Mouse (Mus musculus): ENCODE data around the gene Pcolce. TPM values are rescaled to one million over a fixed set of nuclear protein-coding genes. Genes with fewer than 3 reads are reported as not detected.
A peak's percentile ranks its signal among the peaks of the same experiment; 100 is the strongest.

Gene Pcolce
- total and polyA plus RNA-seq, 3 experiments = 0.23 to 0.77 TPM; not detected in 1

DNA sequence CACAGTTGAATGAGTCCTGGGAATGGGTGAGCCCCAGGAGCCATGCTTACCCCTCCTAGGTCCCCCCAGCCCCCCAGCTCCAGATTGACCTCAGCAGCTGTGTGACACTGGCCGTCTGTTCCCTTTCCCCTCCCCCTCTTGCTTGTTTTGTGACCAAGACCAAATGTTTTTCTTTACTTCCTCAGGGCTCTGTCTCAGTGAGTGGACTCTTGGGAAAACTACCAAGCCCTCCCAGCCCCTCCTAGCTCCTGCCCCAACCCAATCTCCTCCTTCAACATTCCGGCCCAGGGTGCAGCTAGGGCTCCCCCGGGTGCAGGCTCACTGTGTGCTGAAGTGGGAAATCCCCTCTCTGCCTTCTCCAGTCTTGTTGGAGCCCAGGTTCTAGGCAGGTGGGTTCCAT is 17.0 kb upstream of the Pcolce start:
- no peaks in the 10 kb centered on the region for H3K27me3 ChIP-seq (ENCODE audit: control insufficient read depth in 1 of 2, insufficient read depth in 2 of 2, low read length in 2 of 2)
- H3K27ac ChIP-seq (ENCODE audit: control insufficient read depth, low read depth, low read length) = peak overlapping the region; percentile 70
- peaks cover 2 to 24% of the 10 kb centered on the region in 2 experiments for H3K36me3 ChIP-seq (ENCODE audit: control insufficient read depth in 1 of 2, insufficient read depth in 2 of 2, low read length in 2 of 2)
- TF ChIP-seq POLR2A (IDR thresholded peaks at IDR 0.05; ENCODE audit: control insufficient read depth in 1 of 2, insufficient read depth in 1 of 2, low read depth in 1 of 2, low read length in 2 of 2, poor library complexity in 1 of 2) (no peak), ZKSCAN1 (IDR thresholded peaks at IDR 0.05; ENCODE audit: low read depth, low read length) (peak; percentile 7; the same call in 1 of the 2 replicates), CTCF (IDR thresholded peaks at IDR 0.05 in 2 of 3, conservative IDR thresholded peaks at IDR 0.05 in 1 of 3; ENCODE audit: control insufficient read depth in 1 of 3, insufficient read depth in 1 of 3, low read depth in 2 of 3, low read length in 3 of 3, poor library complexity in 1 of 3, severe bottlenecking in 1 of 3) (no peak)
- peaks cover 3 to 30% of the 10 kb centered on the region in 2 experiments for H3K4me1 ChIP-seq (ENCODE audit: control insufficient read depth in 1 of 2, insufficient read depth in 2 of 2, low read length in 2 of 2)
- DNase-seq (ENCODE audit: low read depth, low spot score) = no peak
- no peaks in the 10 kb centered on the region for H3K9me3 ChIP-seq (replicated peaks; ENCODE audit: insufficient read depth, low read length)
- peaks cover 28% of the 10 kb centered on the region for H3K79me2 ChIP-seq (ENCODE audit: control insufficient read depth, insufficient read depth, low read length, poor library complexity)
- H3K4me3 ChIP-seq (ENCODE audit: control insufficient read depth in 1 of 2, insufficient read depth in 1 of 2, low read depth in 2 of 2, low read length in 2 of 2) = peak overlapping the region; percentile 81 to 83
- peak overlapping the region; percentile 52 for H3K9ac ChIP-seq (ENCODE audit: control insufficient read depth, low read depth, low read length, poor library complexity, severe bottlenecking)

DNA sequence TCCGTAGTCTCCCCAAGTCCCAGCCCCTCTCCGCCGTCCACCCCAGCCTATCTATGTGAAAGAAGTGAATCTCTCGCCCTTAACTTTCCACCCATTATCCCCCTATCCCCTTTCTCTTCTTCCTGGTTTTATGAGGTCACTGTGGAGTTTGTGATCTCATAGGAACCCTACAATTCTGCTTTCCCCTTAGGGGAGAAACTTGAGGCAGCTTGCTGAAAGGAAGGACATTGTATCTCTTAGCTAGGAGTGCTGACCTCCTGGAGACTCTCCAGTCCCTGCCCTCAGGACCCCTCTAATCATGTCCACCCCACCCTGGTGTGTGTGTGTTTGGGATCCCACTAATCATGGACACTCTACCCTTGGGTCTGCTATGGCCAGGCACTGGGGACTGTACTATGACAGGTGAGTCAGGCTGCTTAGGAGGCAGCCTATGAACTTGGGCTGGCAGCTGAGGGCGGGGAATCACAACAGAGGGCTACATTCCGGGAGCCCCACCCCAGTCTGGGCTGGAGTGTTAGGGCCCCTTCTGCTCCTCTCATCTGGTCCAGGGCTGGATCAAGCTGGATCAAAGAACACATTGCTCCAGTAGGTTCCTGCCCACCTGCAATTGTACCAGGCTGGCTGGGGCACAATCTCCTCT is 16.4 kb upstream of the Pcolce start:
- Histone ChIP-seq H3K27ac (ENCODE audit: control insufficient read depth, low read depth, low read length) (peak overlapping the region; percentile 86), H3K4me3 (ENCODE audit: control insufficient read depth in 1 of 2, insufficient read depth in 1 of 2, low read depth in 2 of 2, low read length in 2 of 2) (peak overlapping the region; percentile 81 to 83), H3K9me3 (replicated peaks; ENCODE audit: insufficient read depth, low read length) (no peaks in the 10 kb centered on the region), H3K27me3 (ENCODE audit: control insufficient read depth in 1 of 2, insufficient read depth in 2 of 2, low read length in 2 of 2) (no peaks in the 10 kb centered on the region), H3K4me1 (ENCODE audit: control insufficient read depth in 1 of 2, insufficient read depth in 2 of 2, low read length in 2 of 2) (peaks cover 3 to 30% of the 10 kb centered on the region in 2 experiments), H3K9ac (ENCODE audit: control insufficient read depth, low read depth, low read length, poor library complexity, severe bottlenecking) (peak overlapping the region; percentile 86), H3K79me2 (ENCODE audit: control insufficient read depth, insufficient read depth, low read length, poor library complexity) (peaks cover 28% of the 10 kb centered on the region), H3K36me3 (ENCODE audit: control insufficient read depth in 1 of 2, insufficient read depth in 2 of 2, low read length in 2 of 2) (peaks cover 2 to 25% of the 10 kb centered on the region in 2 experiments)
- DNase-seq (ENCODE audit: low read depth, low spot score) = peak; percentile 43
- TF ChIP-seq UBTF (IDR thresholded peaks at IDR 0.05; ENCODE audit: borderline replicate concordance, insufficient read depth, low read depth, low read length) (no peak), EP300 (IDR thresholded peaks at IDR 0.05; ENCODE audit: low read depth in 1 of 2, low read length in 2 of 2) (0 out of 4 replicates have a peak, but pooled peaks of 1 of the 2 experiments have one; percentile 2)

DNA sequence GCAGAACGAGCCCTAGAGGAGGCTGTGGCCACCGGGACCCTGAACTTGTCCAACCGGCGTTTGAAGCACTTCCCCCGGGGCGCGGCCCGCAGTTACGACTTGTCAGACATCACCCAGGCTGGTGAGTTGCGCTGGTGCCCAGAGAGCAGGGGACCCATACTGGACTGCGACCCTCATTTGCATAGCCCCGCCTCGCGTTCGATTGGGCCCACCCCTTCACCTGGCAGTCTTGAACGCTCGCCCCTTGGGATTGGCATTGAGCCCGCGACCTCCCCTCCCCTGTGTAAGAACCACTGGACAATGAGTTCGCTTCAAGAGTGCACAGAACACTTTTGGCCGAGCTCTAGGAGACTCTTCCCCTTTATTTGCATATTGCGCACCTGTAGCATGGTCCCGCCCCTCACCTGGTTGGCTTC is 15.7 kb upstream of the Pcolce start:
- no peak for TF ChIP-seq TCF12 (IDR thresholded peaks at IDR 0.05; ENCODE audit: low read depth, low read length)
- no peak for TF ChIP-seq MXI1 (IDR thresholded peaks at IDR 0.05; ENCODE audit: low read depth, low read length)
- peak; percentile 3; the same call in 1 of the 2 replicates for TF ChIP-seq TBP (IDR thresholded peaks at IDR 0.05; ENCODE audit: low read depth, low read length)
- no peak for TF ChIP-seq UBTF (IDR thresholded peaks at IDR 0.05; ENCODE audit: borderline replicate concordance, insufficient read depth, low read depth, low read length)
- no peak for TF ChIP-seq JUND (IDR thresholded peaks at IDR 0.05; ENCODE audit: low read depth, low read length)
- TF ChIP-seq HCFC1 (IDR thresholded peaks at IDR 0.05; ENCODE audit: low read depth, low read length) = no peak
- no peak for TF ChIP-seq MYB (IDR thresholded peaks at IDR 0.05; ENCODE audit: low read depth, low read length)
- TF ChIP-seq ZKSCAN1 (IDR thresholded peaks at IDR 0.05; ENCODE audit: low read depth, low read length) = no peak
- no peak for TF ChIP-seq NELFE (IDR thresholded peaks at IDR 0.05; ENCODE audit: low read depth, low read length)
- TF ChIP-seq SIN3A (IDR thresholded peaks at IDR 0.05; ENCODE audit: low read length) = peak; percentile 2; the same call in 1 of the 2 replicates
- TF ChIP-seq USF1 (IDR thresholded peaks at IDR 0.05; ENCODE audit: low read depth, low read length) = no peak
- TF ChIP-seq EP300 (IDR thresholded peaks at IDR 0.05; ENCODE audit: low read depth in 1 of 2, low read length in 2 of 2) = no peak
- TF ChIP-seq MYC (IDR thresholded peaks at IDR 0.05; ENCODE audit: low read depth, low read length) = no peak
- H3K4me1 ChIP-seq (ENCODE audit: control insufficient read depth in 1 of 2, insufficient read depth in 2 of 2, low read length in 2 of 2) = peaks cover 6 to 38% of the 10 kb centered on the region in 2 experiments
- no peak for DNase-seq (ENCODE audit: low read depth, low spot score)
- H3K4me3 ChIP-seq (ENCODE audit: control insufficient read depth in 1 of 2, insufficient read depth in 1 of 2, low read depth in 2 of 2, low read length in 2 of 2) = peak overlapping the region; percentile 81 to 83
- H3K9me3 ChIP-seq (replicated peaks; ENCODE audit: insufficient read depth, low read length) = no peaks in the 10 kb centered on the region
- H3K27me3 ChIP-seq (ENCODE audit: control insufficient read depth in 1 of 2, insufficient read depth in 2 of 2, low read length in 2 of 2) = no peaks in the 10 kb centered on the region
- peak overlapping the region; percentile 86 for H3K27ac ChIP-seq (ENCODE audit: control insufficient read depth, low read depth, low read length)
- peaks cover 2 to 32% of the 10 kb centered on the region in 2 experiments for H3K36me3 ChIP-seq (ENCODE audit: control insufficient read depth in 1 of 2, insufficient read depth in 2 of 2, low read length in 2 of 2)
- peak overlapping the region; percentile 86 for H3K9ac ChIP-seq (ENCODE audit: control insufficient read depth, low read depth, low read length, poor library complexity, severe bottlenecking)
- H3K79me2 ChIP-seq (ENCODE audit: control insufficient read depth, insufficient read depth, low read length, poor library complexity) = peaks cover 28% of the 10 kb centered on the region

Data from MEL (cell line).